Mouse (Mus musculus): Measurements from ENCODE around the gene Gm21887.
"Not testable (repeated sequence)": the region's sequence is repeated elsewhere in the genome, so short reads cannot be mapped to it uniquely, and the experiment has no call there.

DNA sequence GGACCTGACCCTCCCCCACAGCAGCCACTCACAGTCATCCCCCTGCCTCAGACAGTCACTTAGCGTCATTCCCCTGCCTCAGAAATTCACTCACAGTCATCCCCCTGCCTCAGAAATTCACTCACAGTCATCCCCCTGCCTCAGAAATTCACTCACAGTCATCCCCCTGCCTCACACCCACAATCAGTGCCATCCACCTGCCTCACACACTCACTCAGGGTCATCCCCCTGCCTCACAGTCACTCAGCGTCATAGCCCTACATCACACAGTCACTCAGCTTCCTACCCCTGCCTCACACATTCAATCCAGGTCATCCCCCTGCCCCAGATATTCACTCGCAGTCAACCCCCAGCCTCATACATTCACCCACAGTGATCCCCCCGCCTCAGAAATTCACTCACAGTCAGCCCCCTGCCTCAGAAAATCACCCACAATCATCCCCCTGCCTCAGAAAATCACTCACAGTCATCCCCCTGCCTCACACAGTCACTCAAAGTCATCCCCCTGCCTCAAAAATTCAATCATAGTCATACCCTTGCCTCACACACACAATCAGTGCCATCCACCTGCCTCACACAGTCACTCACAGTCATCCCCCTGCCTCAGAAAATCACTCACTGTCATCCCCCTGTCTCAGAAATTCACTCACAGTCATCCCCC is 10.8 kb upstream of the Gm21887 start:
- not testable (repeated sequence) for TF ChIP-seq CTCF (IDR thresholded peaks at IDR 0.05; ENCODE audit: low read depth, low read length); POLR2A (IDR thresholded peaks at IDR 0.05; ENCODE audit: borderline replicate concordance, low read depth, low read length)

All from bone marrow macrophage, adult 2 months (primary cell).